Mouse (Mus musculus) liver, adult (tissue): ENCODE measurements around the gene Stkld1.

Experiments
- GATA4 ChIP-seq: IDR thresholded peaks from 2 replicates; pipeline ENCODE4 v1.6.1; 2014; ENCODE audit warnings: mild to moderate bottlenecking, low read length; ENCODE audit not compliant: insufficient replicate concordance

Stkld1 gene

GRCm38 (mm10) chr2:26933304-26934055, at the start of gene Stkld1, which contains the start of gene Surf4:
TSS of gene Stkld1 (plus strand) at chr2:26934047.
TSS of gene Surf4 (minus strand) at chr2:26933928.
- TF ChIP-seq GATA4, result no peak

- no peak for TF ChIP-seq GATA4
Measured at GRCm38 (mm10) chr2:26895898-26896297, 37.9 kb upstream of the Stkld1 start.

DNA sequence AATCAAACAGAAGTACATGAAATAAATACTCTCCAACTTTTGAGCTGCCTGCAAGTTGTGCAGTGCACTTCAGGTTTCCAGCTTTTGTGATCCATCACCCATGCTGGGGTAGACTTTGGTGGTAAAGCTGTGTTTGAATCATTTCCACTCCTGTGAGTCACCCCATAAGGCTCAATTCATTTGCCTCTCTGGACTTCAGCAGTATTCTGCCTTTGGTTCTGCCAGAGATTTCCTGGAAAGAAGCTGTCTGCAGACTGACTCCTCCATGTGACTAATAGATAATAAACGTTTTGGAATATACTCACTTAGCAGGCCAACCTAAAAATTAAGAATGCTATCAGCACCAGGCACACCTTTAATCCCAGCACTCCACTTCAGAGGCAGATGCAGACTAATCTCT, 33.1 kb upstream of the Stkld1 start:
- no peak for TF ChIP-seq GATA4

DNA sequence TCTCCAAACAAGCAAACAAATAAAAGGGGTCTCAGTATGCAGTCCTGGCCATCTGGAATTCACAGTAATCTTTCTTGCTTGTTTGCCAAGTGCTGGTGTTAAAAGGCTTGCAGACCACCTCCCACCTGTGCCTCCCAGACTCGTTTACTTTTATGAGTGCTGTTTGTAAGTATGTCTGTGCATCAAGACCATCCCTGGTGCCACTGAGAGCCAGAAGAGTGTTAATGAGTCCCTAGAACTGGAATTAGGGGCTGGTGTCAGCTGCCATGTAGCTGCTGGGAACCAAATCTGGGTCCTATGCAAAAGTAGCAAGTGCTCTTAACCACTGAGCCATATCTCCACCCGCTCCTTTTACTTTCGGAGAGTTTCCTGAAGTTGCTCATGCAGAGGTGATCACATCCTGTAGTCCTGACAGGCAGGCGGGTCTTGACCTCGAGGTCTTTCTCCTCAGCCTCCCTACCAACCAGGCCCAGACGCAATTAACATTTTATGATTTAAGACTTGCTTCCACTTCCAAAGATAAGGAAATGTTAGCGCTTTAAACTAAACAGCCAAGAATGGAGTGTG, 31.9 kb upstream of the Stkld1 start:
- TF ChIP-seq GATA4, result no peak

- peak; percentile 70; the same call in 1 of the 2 replicates for TF ChIP-seq GATA4
Measured at GRCm38 (mm10) chr2:26902467-26903220, 31.2 kb upstream of the Stkld1 start, which contains the start of gene Surf6. TSS of gene Surf6 (minus strand) at chr2:26902879.

GRCm38 (mm10) chr2:26903311-26903710, 30.5 kb upstream of the Stkld1 start:
- TF ChIP-seq GATA4, result no peak

GRCm38 (mm10) chr2:26905936-26906335, 27.9 kb upstream of the Stkld1 start:
- TF ChIP-seq GATA4, result no peak

- TF ChIP-seq GATA4, result no peak
Measured at GRCm38 (mm10) chr2:26906431-26906830, 27.4 kb upstream of the Stkld1 start.

DNA sequence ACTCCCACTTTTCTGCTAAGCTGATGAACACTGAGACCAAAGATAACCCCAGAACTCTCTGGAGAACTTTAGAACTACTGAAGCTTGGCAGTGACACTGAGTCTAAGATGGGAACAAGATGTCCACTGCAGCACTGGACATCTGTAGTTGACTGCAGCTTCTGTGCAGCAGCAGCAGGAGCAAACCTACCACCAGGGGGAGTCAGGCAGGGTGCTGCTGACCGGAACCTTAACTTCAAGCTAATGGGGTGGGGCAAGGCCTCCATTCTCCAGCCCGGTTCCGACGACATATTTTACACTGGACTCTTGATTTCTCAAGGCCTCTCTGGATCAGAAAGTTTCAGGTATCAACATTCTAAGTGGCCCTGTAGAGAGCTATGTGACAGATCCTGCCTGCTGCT, 26.7 kb upstream of the Stkld1 start:
- no peak for TF ChIP-seq GATA4

GRCm38 (mm10) chr2:26908710-26909386, 25.0 kb upstream of the Stkld1 start:
- no peak for TF ChIP-seq GATA4

DNA sequence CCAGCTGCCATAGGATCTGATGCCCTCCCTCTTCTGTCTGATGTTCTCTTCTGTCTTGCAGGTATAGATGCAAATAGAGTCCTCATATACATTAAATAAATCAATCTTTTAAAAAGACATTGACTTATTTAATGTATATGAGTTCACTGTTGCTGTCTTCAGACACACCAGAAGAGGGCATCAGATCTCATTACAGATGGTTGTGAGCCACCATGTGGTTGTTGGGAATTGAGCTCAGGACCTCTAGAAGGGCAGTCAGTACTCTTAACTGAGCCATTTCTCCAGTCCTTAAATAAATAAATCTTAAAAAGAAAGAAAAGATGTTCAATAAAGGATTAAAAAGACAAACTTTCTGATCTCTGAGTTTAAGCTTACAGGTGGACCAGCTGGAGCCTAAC, 24.5 kb upstream of the Stkld1 start:
- TF ChIP-seq GATA4, result no peak

DNA sequence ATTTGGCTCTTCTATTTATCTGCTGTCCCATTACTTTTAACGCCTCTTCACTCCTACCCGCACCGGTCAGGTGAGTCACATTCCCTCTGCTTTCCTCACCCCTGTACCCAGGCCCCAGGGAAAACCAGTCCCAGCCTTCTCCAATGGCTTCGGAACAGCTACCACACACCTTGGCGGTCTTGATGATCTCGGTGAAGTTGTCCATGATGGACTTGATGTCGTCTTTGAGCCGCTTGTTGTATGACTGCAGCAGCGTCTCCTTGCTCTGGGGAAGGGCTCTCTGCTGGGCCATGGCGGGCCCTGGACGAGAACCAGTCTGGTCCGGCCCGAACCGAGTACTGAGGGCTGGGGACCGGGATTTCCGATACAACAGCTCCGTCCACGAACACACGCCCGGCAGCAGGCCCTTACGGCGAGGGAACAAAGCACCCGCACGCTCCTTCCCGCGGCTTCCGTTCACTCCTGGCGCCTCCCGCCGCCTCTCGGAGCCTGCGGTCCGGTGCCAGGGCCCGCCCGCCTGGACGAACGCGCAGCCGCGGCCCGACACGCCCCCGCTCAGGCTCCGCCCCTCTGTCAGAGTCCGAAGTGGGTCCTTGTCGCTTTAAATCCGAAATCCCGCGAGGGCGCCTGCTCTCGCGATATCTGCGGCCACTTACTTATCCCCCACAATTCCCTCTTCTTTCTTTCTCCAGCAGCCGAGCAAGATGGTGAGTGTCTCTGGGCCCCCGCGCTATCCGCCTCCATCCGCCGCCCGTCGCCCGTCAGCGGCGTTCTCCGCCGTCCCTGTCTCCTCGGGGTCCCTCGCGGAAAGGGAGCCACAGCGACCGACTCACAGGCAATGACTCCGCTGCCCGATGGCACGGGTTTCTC, 23.5 kb upstream of the Stkld1 start, which contains the start of the genes Med22 and Rpl7a:
Med22 (minus strand) TSS at position 554 of the 870 bp plus-strand sequence.
Rpl7a (plus strand) TSS at position 641 of the 870 bp plus-strand sequence.
- no peak for TF ChIP-seq GATA4

- TF ChIP-seq GATA4, result no peak
Measured at GRCm38 (mm10) chr2:26910994-26911765, 22.7 kb upstream of the Stkld1 start.

DNA sequence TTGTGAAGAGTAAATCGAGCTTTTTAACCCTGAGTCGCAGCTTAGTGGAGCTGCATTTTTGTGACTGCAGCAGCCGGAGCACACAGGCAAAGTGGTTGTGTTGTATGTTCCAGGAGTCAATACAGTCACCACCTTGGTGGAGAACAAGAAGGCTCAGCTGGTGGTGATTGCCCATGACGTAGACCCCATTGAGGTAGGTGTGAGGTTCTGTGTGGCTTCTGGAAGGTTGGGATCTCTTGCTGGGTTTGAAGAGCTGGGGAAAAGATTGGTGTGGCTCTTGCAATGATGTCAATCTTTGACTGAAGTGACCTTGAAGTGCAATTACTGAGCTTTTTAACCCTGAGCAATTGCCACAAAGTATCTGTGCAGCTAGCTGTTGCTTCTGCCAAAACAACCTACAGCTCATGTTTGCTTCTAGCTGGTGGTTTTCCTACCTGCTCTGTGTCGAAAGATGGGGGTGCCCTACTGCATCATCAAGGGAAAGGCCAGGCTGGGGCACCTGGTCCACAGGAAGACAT, 21.5 kb upstream of the Stkld1 start:
- no peak for TF ChIP-seq GATA4
